In genomic region chr1:95315981-95316380, GRCm38 (mm10) we compare ENCODE assay signal across 15 mouse cellular contexts. TPM values are rescaled to one million over a fixed set of nuclear protein-coding genes. Genes with fewer than 3 reads are reported as not detected.
DNase-seq lines count a peak whose midpoint lies in the region; ATAC-seq and TF ChIP-seq lines count a peak whose summit lies in the region.
"Had no signal": no experiment of that assay in that cellular context is flagged by ENCODE, and none has a peak within 500 bp of the region (broad histone marks: within the 10 kb centered on the region; RNA-seq: fewer than 3 reads in every experiment).

No protein-coding gene starts in this region.

- H3K9me3 ChIP-seq in lung, embryonic 14.5 days (ENCODE audit: low read depth, low read length) = no peaks in the 10 kb centered on the region
- H3K9me3 ChIP-seq in liver, postnatal 0 days (ENCODE audit: low read length) = no peaks in the 10 kb centered on the region
- H3K9me3 ChIP-seq: embryonic facial prominence, embryonic 10.5 days; G1E; liver, embryonic 15.5 days had no signal

- peak overlapping the region; percentile 46; the same call in 1 of the 2 replicates for H3K27ac ChIP-seq in lung, embryonic 14.5 days (ENCODE audit: low read depth)
- no peak overlapping the region for H3K27ac ChIP-seq in liver, postnatal 0 days (ENCODE audit: low read depth)
- H3K27ac ChIP-seq: embryonic facial prominence, embryonic 10.5 days; liver, embryonic 15.5 days had no signal

- H3K9ac ChIP-seq in lung, embryonic 14.5 days = no peak overlapping the region
- no peak overlapping the region for H3K9ac ChIP-seq in liver, postnatal 0 days (replicated peaks)
- H3K9ac ChIP-seq: liver, embryonic 15.5 days had no signal

- H3K27me3 ChIP-seq in lung, embryonic 14.5 days (ENCODE audit: insufficient read depth, low read length) = no peaks in the 10 kb centered on the region
- no peaks in the 10 kb centered on the region for H3K27me3 ChIP-seq in liver, postnatal 0 days (ENCODE audit: insufficient read depth, low read length)
- H3K27me3 ChIP-seq: liver, embryonic 15.5 days had no signal

- H3K4me3 ChIP-seq in lung, embryonic 14.5 days (ENCODE audit: low read depth, low read length) = no peak overlapping the region
- no peak overlapping the region for H3K4me3 ChIP-seq in lung, adult 2 months (replicated peaks; ENCODE audit: extremely low read depth, low read depth, low read length)
- H3K4me3 ChIP-seq in liver, postnatal 0 days (ENCODE audit: low read depth, low read length) = no peak overlapping the region
- H3K4me3 ChIP-seq: embryonic facial prominence, embryonic 10.5 days; liver, embryonic 15.5 days had no signal

- no peak for TF ChIP-seq CTCF in lung, embryonic 14.5 days (IDR thresholded peaks at IDR 0.05; ENCODE audit: low read depth)
- TF ChIP-seq CTCF in lung, adult 2 months (IDR thresholded peaks at IDR 0.05; ENCODE audit: insufficient read depth, low read length) = no peak
- TF ChIP-seq CTCF in liver, postnatal 0 days (IDR thresholded peaks at IDR 0.05; ENCODE audit: low read depth) = no peak

- no peaks in the 10 kb centered on the region for H3K36me3 ChIP-seq in lung, embryonic 14.5 days (ENCODE audit: insufficient read depth)
- no peaks in the 10 kb centered on the region for H3K36me3 ChIP-seq in liver, postnatal 0 days (replicated peaks; ENCODE audit: insufficient read depth, low read length)
- H3K36me3 ChIP-seq: embryonic facial prominence, embryonic 10.5 days; liver, embryonic 15.5 days had no signal

- no peak for TF ChIP-seq EP300 in liver, postnatal 0 days (IDR thresholded peaks at IDR 0.05; ENCODE audit: low read depth)

- 57% methylated on average over 6 of the region's 6 CpGs for WGBS in lung, embryonic 14.5 days
- WGBS in lung, adult 2 months = 58% methylated on average over 6 of the region's 6 CpGs
- WGBS in liver, postnatal 0 days (ENCODE audit: insufficient replicate concordance) = 73% methylated on average over 6 of the region's 6 CpGs

- ATAC-seq in lung, embryonic 14.5 days (ENCODE audit: insufficient read depth) = no peak
- no peak for ATAC-seq in liver, postnatal 0 days
- no peak for ATAC-seq in megakaryocyte, adult 5-6 weeks (ENCODE audit: poor library complexity, severe bottlenecking)
- ATAC-seq: inflammation-experienced regulatory T-cells, adult 6 months; midbrain, embryonic 16.5 days had no signal

- H3K4me2 ChIP-seq in lung, embryonic 14.5 days = peak overlapping the region; percentile 27; the same call in 1 of the 2 replicates
- H3K4me2 ChIP-seq in liver, postnatal 0 days (ENCODE audit: low read depth, low read length) = no peak overlapping the region
- H3K4me2 ChIP-seq: liver, embryonic 15.5 days had no signal

- H3K4me1 ChIP-seq in lung, embryonic 14.5 days (ENCODE audit: insufficient read depth) = no peaks in the 10 kb centered on the region
- peaks cover 5% of the 10 kb centered on the region for H3K4me1 ChIP-seq in lung, adult 2 months (ENCODE audit: control insufficient read depth, insufficient read depth, low read length)
- H3K4me1 ChIP-seq in liver, postnatal 0 days (ENCODE audit: insufficient read depth) = peaks cover 9% of the 10 kb centered on the region

- DNase-seq in lung, embryonic 14.5 days = peak; percentile 61
- DNase-seq in lung, adult 2 months = no peak
- peak; percentile 22 to 42 for DNase-seq in cerebellum, postnatal 25 days
- peak; percentile 4 for DNase-seq in heart, postnatal 4 days
- DNase-seq in right cerebral cortex, postnatal 10 days (ENCODE audit: low spot score in 2 of 2) = peak; percentile 69 to 80
- no peak for DNase-seq in liver, postnatal 0 days
- DNase-seq in adrenal gland, adult 2 months = no peak
- DNase-seq: adrenal gland, postnatal 10 days; gastrocnemius, postnatal 25 days had no signal

- TF ChIP-seq POLR2A in lung, adult 2 months (IDR thresholded peaks at IDR 0.05; ENCODE audit: borderline replicate concordance, extremely low read depth, low read depth, low read length) = no peak

RNA-seq across cellular contexts. Expression of gene Fam174a, which starts 2.6 kb away (rescaled TPM):
- polyA plus RNA-seq in lung, embryonic 14.5 days (2014; fragmentation: Nextera tagmentation; extraction: Ambion mirVana) = 29.5 and 30.6 TPM in 2 replicates
- 27.6 and 46.1 TPM in 2 replicates for polyA plus RNA-seq in lung, adult 2 months (2012; rRNA removed)
- 10 to 100 TPM; 17.1 to 17.2 TPM for total RNA-seq in heart, postnatal 4 days (2021)
- polyA plus RNA-seq in liver, postnatal 0 days (2015; fragmentation: Nextera tagmentation; extraction: Ambion mirVana) = 14.5 and 16.0 TPM in 2 replicates
- 10 to 100 TPM; 18.6 to 27.9 TPM for total RNA-seq in adrenal gland, adult 2 months (2021)
- 84.7 and 116 TPM in 2 replicates for polyA plus RNA-seq in adrenal gland, adult 2 months (2012; rRNA removed)
- total RNA-seq in megakaryocyte, adult 5-6 weeks (2015) = 44.1 and 46.7 TPM in 2 replicates
- 25.4 and 30.4 TPM in 2 replicates for total RNA-seq in megakaryocyte, adult 5-6 weeks (2017)

Comparison
In these comparisons a context has a peak if more than half of its experiments do, and no peak if none do; other contexts are left out.
1. DNase-seq: peak in lung, embryonic 14.5 days (single experiment), cerebellum, postnatal 25 days (2 of 2), heart, postnatal 4 days (single experiment) and right cerebral cortex, postnatal 10 days (2 of 2); none in lung, adult 2 months (single experiment), liver, postnatal 0 days (single experiment) and adrenal gland, adult 2 months (single experiment).